Mouse (Mus musculus) CD4-positive, CD25-positive, alpha-beta regulatory T cell, adult 4 months (primary cell): Measurements from ENCODE around the gene Olfr1080. TPM values are rescaled to one million over a fixed set of nuclear protein-coding genes. Genes with fewer than 3 reads are reported as not detected.
"Not testable (repeated sequence)": the region's sequence is repeated elsewhere in the genome, so short reads cannot be mapped to it uniquely, and the experiment has no call there.

Experiments used
- ATAC-seq: one replicate; pipeline ENCODE4 v1.8.0; 2017
- polyA plus RNA-seq, 2 experiments: library from polyadenylated mRNA; unstranded; fragments of 100-300 nt; shearing (Covaris generic); gene quantifications; one replicate each; pipeline ENCODE4 v1.2.1; 2017

Olfr1080 gene
- not detected for polyA plus RNA-seq

DNA sequence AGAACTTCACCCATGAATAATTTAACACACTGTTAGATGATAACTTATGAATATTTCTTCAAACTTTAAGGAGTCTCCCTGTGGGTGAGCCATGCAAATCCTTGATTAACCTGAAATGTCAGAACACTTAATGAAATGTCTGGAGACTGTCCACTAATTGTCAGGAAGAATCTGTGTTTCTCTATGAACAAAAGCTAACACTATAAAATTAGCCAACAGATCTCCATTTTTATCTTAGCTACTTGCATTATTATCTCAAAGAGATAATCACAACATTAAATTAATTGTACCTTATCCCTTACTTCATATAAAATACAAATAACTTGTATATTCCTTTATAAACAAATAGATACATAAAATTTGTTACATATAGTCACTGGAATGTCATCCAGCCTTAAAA lies at the start of gene Olfr1080:
Gene Olfr1080 (minus strand): TSS at position 101 of the 400 bp plus-strand sequence.
- not testable (repeated sequence) for ATAC-seq

DNA sequence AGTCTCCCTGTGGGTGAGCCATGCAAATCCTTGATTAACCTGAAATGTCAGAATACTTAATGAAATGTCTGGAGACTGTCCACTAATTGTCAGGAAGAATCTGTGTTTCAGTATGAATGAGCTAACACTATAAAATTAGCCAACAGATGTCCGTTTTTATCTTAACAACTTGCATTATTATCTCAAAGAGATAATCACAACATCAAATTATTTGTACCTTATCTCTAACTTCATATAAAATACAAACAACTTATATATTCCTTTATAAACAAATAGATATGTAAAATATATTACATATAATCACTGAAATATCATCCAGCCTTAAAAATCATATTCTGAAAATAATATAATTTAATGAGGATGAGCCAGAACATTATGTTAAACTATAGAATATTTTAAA lies 40.8 kb upstream of the Olfr1080 start, which contains the start of gene Olfr1082:
Gene Olfr1082 (minus strand): TSS at position 101 of the 400 bp plus-strand sequence.
- ATAC-seq, result not testable (repeated sequence)

DNA sequence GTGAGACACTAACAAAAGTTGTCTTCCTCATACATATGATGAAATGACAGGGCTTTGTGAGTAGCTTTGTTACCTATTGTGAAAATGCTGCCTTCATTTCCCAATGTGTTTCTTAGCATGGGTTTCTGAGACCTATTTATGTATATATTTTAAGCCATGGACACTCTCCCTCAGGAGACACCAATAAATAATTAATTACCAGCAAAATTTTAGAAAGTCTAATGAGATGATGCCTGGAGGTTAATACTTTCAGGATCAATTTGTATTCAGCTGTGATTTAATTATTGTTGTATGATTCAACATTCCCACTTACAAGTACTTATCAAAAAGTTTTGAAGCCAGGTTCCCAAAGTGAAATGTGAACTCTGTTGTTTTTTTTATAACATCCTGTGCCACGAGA lies 15.7 kb downstream of the Olfr1080 start, which contains the start of gene Olfr1079:
Gene Olfr1079 (minus strand): TSS at position 101 of the 400 bp plus-strand sequence.
- ATAC-seq, result no peak

DNA sequence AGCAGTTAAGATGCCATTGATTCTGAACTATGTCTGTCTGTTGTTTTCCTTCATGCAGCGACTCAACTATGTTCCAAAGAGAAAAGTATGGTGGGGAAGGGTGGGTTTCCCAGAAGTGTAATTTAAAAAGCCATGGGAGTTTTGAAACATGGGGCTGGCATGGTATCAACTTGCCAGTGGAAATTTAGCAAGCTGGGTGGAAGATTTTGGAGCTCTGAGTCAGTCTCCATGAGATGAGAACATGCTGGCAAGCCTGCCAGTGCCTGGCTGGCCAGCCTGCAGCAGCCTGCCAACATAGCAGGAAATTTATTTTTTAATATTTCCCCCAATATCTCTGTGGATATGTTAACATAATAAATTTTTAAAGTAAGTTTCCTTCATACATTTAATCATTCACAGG lies 27.0 kb downstream of the Olfr1080 start:
- no peak for ATAC-seq

DNA sequence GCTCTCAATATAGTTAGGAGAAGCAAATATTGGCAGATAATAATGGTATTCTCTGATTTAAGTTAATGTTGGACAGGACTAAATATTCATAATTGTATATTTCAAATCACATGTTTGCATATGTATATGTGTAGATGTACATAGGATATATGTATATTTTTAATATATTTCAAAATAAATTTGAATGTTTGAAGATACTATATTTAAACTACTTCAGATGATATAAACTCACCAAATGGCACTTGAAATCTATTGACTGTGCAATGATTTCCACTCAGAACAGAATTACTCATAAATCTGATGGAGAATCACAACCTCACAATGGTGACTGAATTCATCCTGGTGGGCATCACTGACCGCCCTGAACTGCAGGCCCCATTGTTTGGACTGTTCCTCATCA lies 49.9 kb downstream of the Olfr1080 start, which contains the start of gene Olfr1076:
Gene Olfr1076 (plus strand): TSS at position 301 of the 400 bp plus-strand sequence.
- ATAC-seq, result no peak

Other genes starting within 250 kb of the Olfr1080 start
- not detected for gene Olfr1053, start 243.0 kb downstream of the Olfr1080 start, polyA plus RNA-seq
- gene Olfr1054, start 222.8 kb downstream of the Olfr1080 start, polyA plus RNA-seq, result not detected
- gene Olfr1055, start 208.0 kb downstream of the Olfr1080 start, polyA plus RNA-seq, result not detected
- gene Olfr1056, start 195.8 kb downstream of the Olfr1080 start, polyA plus RNA-seq, result not detected
- gene Olfr1057, start 179.8 kb downstream of the Olfr1080 start, polyA plus RNA-seq, result not detected
- not detected for gene Olfr1058, start 169.7 kb downstream of the Olfr1080 start, polyA plus RNA-seq
- not detected for gene Olfr1061, start 144.2 kb downstream of the Olfr1080 start, polyA plus RNA-seq
- not detected for gene Olfr1062, start 131.5 kb downstream of the Olfr1080 start, polyA plus RNA-seq
- gene Olfr1065, start 107.6 kb downstream of the Olfr1080 start, polyA plus RNA-seq, result not detected
- gene Olfr1066, start 102.0 kb downstream of the Olfr1080 start, polyA plus RNA-seq, result not detected
- not detected for gene Olfr228, start 70.8 kb downstream of the Olfr1080 start, polyA plus RNA-seq
- gene Olfr1076, start 49.8 kb downstream of the Olfr1080 start, polyA plus RNA-seq, result not detected
- gene Olfr1079, start 15.8 kb downstream of the Olfr1080 start, polyA plus RNA-seq, result not detected
- not detected for gene Olfr1082, start 40.7 kb upstream of the Olfr1080 start, polyA plus RNA-seq
- not detected for gene Olfr1084, start 81.5 kb upstream of the Olfr1080 start, polyA plus RNA-seq
- gene Olfr1085, start 103.8 kb upstream of the Olfr1080 start, polyA plus RNA-seq, result not detected
- not detected for gene Olfr1086, start 121.9 kb upstream of the Olfr1080 start, polyA plus RNA-seq
- gene Olfr1087, start 140.2 kb upstream of the Olfr1080 start, polyA plus RNA-seq, result not detected
- gene Olfr1089, start 175.5 kb upstream of the Olfr1080 start, polyA plus RNA-seq, result not detected
- under 1 TPM in 1 of 2 experiments, not detected in 1; 0.15 TPM for gene Olfr1090, start 200.8 kb upstream of the Olfr1080 start, polyA plus RNA-seq
- gene Olfr1093, start 224.2 kb upstream of the Olfr1080 start, polyA plus RNA-seq, result not detected